Mouse (Mus musculus) limb, embryonic 10.5 days (tissue): ENCODE results near the gene Lipn. TPM values are rescaled to one million over a fixed set of nuclear protein-coding genes. Genes with fewer than 3 reads are reported as not detected.

Source experiments
- DNase-seq: peaks from one replicate; pipeline ENCODE4 v3.0.0-alpha.2; 2017; ENCODE audit warnings: low spot score
- H3K27ac ChIP-seq: fragments of 300-500 bp; sonication (generic); 2 replicates; pipeline ENCODE4 v1.5.1; 2016; ENCODE audit warnings: mild to moderate bottlenecking
- H3K27me3 ChIP-seq: fragments of 300-500 bp; sonication (generic); 2 replicates; pipeline ENCODE4 v1.6.1; 2016; ENCODE audit warnings: low read depth, mild to moderate bottlenecking; ENCODE audit not compliant: poor library complexity, severe bottlenecking
- H3K36me3 ChIP-seq: fragments of 300-500 bp; sonication (generic); 2 replicates; pipeline ENCODE4 v1.6.1; 2016; ENCODE audit warnings: mild to moderate bottlenecking, moderate library complexity
- H3K4me1 ChIP-seq: fragments of 300-500 bp; sonication (generic); 2 replicates; pipeline ENCODE4 v1.6.1; 2016
- H3K4me3 ChIP-seq: fragments of 300-500 bp; sonication (generic); 2 replicates; pipeline ENCODE4 v1.5.1; 2016; ENCODE audit warnings: mild to moderate bottlenecking, moderate library complexity
- H3K9me3 ChIP-seq: fragments of 300-500 bp; sonication (generic); replicated peaks from 2 replicates; pipeline ENCODE4 v1.6.1; 2016; ENCODE audit warnings: mild to moderate bottlenecking
- WGBS: fragments of 180-500 bp; shearing (Covaris S2); methylation state at CpG from one replicate; pipeline ENCODE4 v1.1.7; 2016; 5-methylcytosine and 5-hydroxymethylcytosine counted together
- microRNA-seq: library from miRNA; unstranded; fragments of <30 nt; microRNA quantifications from one replicate; pipeline ENCODE4, GENCODE M21; 2017
- polyA plus RNA-seq: library from polyadenylated mRNA; unstranded; fragments of >200 nt; fragmentation: Nextera tagmentation; extraction: Ambion mirVana; gene quantifications from 2 replicates; pipeline ENCODE4 v1.2.1, GENCODE M21; 2016

Gene Lipn
- polyA plus RNA-seq, 1 experiment from 2014 or later, result not detected

GRCm38 (mm10) chr19:34096228-34096627 lies 29.1 kb downstream of the Lipn start:
- Histone ChIP-seq H3K27me3 (no peaks in the 10 kb centered on the region), H3K4me1 (no peaks in the 10 kb centered on the region), H3K9me3 (no peaks in the 10 kb centered on the region), H3K36me3 (no peaks in the 10 kb centered on the region), H3K27ac (no peak overlapping the region), H3K4me3 (no peak overlapping the region)
- 83% methylated on average over 1 of the region's 1 CpGs for WGBS
- DNase-seq, result no peak

DNA sequence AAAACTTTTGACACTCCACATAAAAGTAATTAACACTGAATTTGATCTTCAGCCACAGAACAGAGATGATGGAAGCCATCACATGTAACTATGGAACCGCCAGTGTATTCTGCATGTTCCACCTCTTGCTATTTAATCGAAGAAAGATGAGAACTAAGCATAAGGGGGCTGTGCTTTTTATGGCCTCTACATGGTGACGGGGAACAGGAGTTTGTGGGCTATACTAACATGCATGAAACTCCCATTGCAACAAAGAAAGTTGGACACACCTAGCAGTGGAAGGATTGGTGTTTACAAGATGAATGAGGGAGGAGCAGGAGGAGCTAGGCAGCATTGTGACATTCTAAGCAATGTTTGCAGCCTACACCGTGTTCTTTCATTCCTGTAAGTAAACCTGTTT lies 33.5 kb downstream of the Lipn start, which contains the start of gene Lipm:
Gene Lipm, plus strand, starts transcription at position 301 of the 400 bp plus-strand sequence.
- Histone ChIP-seq H3K4me3 (no peak within 1 kb of the TSS), H3K27ac (no peak within 1 kb of the TSS), H3K36me3 (no peaks in the 10 kb centered on the region), H3K27me3 (no peaks in the 10 kb centered on the region), H3K4me1 (no peaks in the 10 kb centered on the region), H3K9me3 (no peaks in the 10 kb centered on the region)
- 84% methylated on average over 4 of the region's 4 CpGs for whole genome bisulfite sequencing
- DNase-seq, result no peak

DNA sequence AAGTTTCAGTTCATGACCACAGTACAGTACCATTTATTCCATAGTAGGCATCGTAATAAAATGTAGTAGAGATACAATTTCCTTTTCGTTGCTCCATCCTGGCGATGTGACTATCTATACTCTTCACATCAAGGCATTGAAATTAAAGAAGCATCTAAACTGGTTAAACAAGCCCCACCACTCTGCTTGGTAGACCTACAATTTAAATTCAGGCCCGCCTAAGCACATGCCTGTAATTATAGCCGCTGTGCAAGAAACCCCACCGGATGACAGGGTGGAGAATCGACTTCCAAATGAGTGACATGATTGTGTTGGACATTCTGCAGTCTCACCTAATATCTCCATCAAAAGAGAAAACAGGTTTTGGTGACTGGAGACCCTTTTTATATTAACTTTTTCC lies 34.7 kb downstream of the Lipn start:
- Histone ChIP-seq H3K27ac (no peak overlapping the region), H3K4me3 (no peak overlapping the region), H3K4me1 (no peaks in the 10 kb centered on the region), H3K27me3 (no peaks in the 10 kb centered on the region), H3K36me3 (no peaks in the 10 kb centered on the region), H3K9me3 (no peaks in the 10 kb centered on the region)
- DNase-seq, result no peak
- WGBS, result 84% methylated on average over 7 of the region's 7 CpGs

DNA sequence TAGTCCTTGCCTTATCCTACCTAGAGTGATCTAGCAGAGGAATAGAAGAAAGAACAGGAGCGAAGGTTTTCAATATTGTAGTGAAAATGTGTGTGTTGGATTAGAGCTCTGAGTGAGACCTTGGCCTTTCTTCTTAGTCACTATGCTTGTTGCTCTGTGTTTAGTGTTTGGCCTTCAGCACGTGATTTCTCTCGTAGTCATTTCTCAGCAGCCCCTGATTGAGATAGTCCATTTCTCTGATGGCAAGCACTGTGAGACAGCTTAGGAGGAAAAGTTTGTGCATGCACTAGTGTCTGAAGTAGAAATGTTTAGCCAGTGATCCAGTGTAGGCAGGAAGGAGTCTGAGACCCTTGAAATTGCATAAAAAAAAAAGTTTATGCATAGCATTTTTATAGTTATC lies 37.7 kb downstream of the Lipn start:
- H3K36me3 ChIP-seq, result no peaks in the 10 kb centered on the region
- H3K4me3 ChIP-seq, result no peak overlapping the region
- H3K9me3 ChIP-seq, result no peaks in the 10 kb centered on the region
- H3K4me1 ChIP-seq, result no peaks in the 10 kb centered on the region
- no peaks in the 10 kb centered on the region for H3K27me3 ChIP-seq
- 89% methylated on average over 3 of the region's 3 CpGs for WGBS
- no peak for DNase-seq
- H3K27ac ChIP-seq, result no peak overlapping the region

DNA sequence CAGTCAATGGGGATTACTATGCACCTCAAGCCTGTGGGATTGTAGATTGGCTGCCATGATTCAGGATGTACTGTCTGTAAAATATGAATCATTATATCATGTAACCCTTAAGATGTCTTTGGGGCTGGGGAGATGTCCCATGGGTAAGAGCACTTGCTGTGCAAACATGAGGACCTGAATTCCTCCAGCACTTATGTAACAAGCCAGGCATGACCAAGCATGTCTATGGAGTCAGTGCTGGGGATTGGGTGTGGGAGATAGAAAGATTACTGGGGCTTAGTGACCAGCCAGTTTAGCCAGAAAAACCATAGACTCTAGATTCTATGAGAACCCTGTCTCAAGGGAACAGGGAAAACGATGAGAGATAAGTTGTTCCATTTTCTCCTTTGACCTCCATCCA lies 51.9 kb downstream of the Lipn start:
- Histone ChIP-seq H3K27me3 (no peaks in the 10 kb centered on the region), H3K4me1 (no peaks in the 10 kb centered on the region), H3K27ac (no peak overlapping the region), H3K9me3 (no peaks in the 10 kb centered on the region), H3K36me3 (no peaks in the 10 kb centered on the region), H3K4me3 (no peak overlapping the region)
- 91% methylated on average over 1 of the region's 1 CpGs for WGBS
- DNase-seq, result no peak

DNA sequence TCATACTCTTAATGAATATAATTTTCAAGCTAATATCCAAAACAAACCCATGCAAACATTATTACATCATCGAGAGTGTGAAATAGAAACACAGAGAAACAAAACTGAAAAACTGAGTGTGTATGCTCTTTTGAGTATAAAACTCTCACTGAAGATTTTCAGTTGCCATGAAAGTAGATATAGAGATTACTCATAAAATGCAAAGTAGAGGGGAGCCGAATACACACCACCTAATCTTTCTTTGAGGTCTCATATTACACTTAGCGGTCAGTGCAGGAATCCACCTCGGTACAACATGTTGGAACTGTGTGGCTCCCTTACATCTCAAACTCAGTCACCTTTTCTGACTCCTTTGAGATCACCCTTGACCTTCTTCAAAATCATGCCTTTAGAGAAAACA lies 52.5 kb downstream of the Lipn start:
- Histone ChIP-seq H3K9me3 (no peaks in the 10 kb centered on the region), H3K27me3 (no peaks in the 10 kb centered on the region), H3K4me3 (no peak overlapping the region), H3K36me3 (no peaks in the 10 kb centered on the region), H3K4me1 (no peaks in the 10 kb centered on the region), H3K27ac (no peak overlapping the region)
- DNase-seq, result no peak
- whole genome bisulfite sequencing, result 82% methylated on average over 4 of the region's 4 CpGs

GRCm38 (mm10) chr19:34120107-34120731 lies 53.1 kb downstream of the Lipn start:
- H3K4me1 ChIP-seq, result no peaks in the 10 kb centered on the region
- WGBS, result 69% methylated on average over 3 of the region's 3 CpGs

More at GRCm38 (mm10) chr19:34120107-34120731, 53.1 kb downstream of the Lipn start:
- H3K27me3 ChIP-seq, result no peaks in the 10 kb centered on the region
- H3K9me3 ChIP-seq, result no peaks in the 10 kb centered on the region
- no peak overlapping the region for H3K27ac ChIP-seq
- H3K4me3 ChIP-seq, result no peak overlapping the region
- DNase-seq, result no peak
- no peaks in the 10 kb centered on the region for H3K36me3 ChIP-seq

Small RNA genes lying within 50 kb of the gene (microRNA-seq; reads per million reads assigned to microRNA genes)
- gene Gm23334, result not detected

Other genes with a start within 250 kb of the Lipn start
- not detected in 2 replicates for gene Lipf, start 106.2 kb upstream of the Lipn start, polyA plus RNA-seq
- gene Lipk, start 59.1 kb upstream of the Lipn start, polyA plus RNA-seq, result not detected in 2 replicates
- gene Lipm, start 33.6 kb downstream of the Lipn start, polyA plus RNA-seq, result not detected in 2 replicates
- 0.09 and 0.10 TPM in 2 replicates for gene Ankrd22, start 98.7 kb downstream of the Lipn start, polyA plus RNA-seq
- 13.8 and 15.7 TPM in 2 replicates for gene Stambpl1, start 124.9 kb downstream of the Lipn start, polyA plus RNA-seq
- 12.0 and 19.9 TPM in 2 replicates for gene Acta2, start 188.2 kb downstream of the Lipn start, polyA plus RNA-seq
- 0.53 and 0.94 TPM in 2 replicates for gene Fas, start 223.3 kb downstream of the Lipn start, polyA plus RNA-seq